Mouse (Mus musculus) limb, embryonic 11.5 days (tissue): ENCODE results near the gene Myo18a. TPM values are rescaled to one million over a fixed set of nuclear protein-coding genes. Genes with fewer than 3 reads are reported as not detected.

Experiments
- ATAC-seq: fragments of 200-750 bp; cut with Nextera tagmentation; 2 replicates; pipeline ENCODE4 v1.8.0; 2017; ENCODE audit warnings: low read depth; ENCODE audit not compliant: insufficient number of reproducible peaks, low FRiP score, low TSS enrichment
- DNase-seq: peaks from one replicate; pipeline ENCODE4 v3.0.0-alpha.2; 2015; ENCODE audit warnings: low spot score
- H3K27ac ChIP-seq: fragments of 300-500 bp; sonication (generic); replicated peaks from 2 replicates; pipeline ENCODE4 v1.5.1; 2014; ENCODE audit warnings: low read depth, mild to moderate bottlenecking, low read length
- H3K27me3 ChIP-seq: fragments of 300-500 bp; sonication (generic); 2 replicates; pipeline ENCODE4 v1.6.1; 2014; ENCODE audit warnings: mild to moderate bottlenecking, low read length, mixed read lengths; ENCODE audit not compliant: control insufficient read depth, insufficient read depth
- H3K36me3 ChIP-seq: fragments of 300-500 bp; sonication (generic); 2 replicates; pipeline ENCODE4 v1.6.1; 2014; ENCODE audit warnings: mild to moderate bottlenecking, low read length, moderate library complexity, mixed read lengths; ENCODE audit not compliant: control insufficient read depth, insufficient read depth
- H3K4me1 ChIP-seq: fragments of 300-500 bp; sonication (generic); 2 replicates; pipeline ENCODE4 v1.6.1; 2014; ENCODE audit warnings: low read length, mixed read lengths; ENCODE audit not compliant: control insufficient read depth, insufficient read depth
- H3K4me2 ChIP-seq: fragments of 300-500 bp; sonication (generic); 2 replicates; pipeline ENCODE4 v1.6.1; 2014; ENCODE audit warnings: low read depth, mild to moderate bottlenecking, moderate library complexity; ENCODE audit not compliant: severe bottlenecking
- H3K4me3 ChIP-seq: fragments of 300-500 bp; sonication (generic); 2 replicates; pipeline ENCODE4 v1.5.1; 2014; ENCODE audit warnings: low read depth, low read length
- H3K9ac ChIP-seq: fragments of 300-500 bp; sonication (generic); 2 replicates; pipeline ENCODE4 v1.6.1; 2014; ENCODE audit warnings: mild to moderate bottlenecking, low read length
- H3K9me3 ChIP-seq: fragments of 300-500 bp; sonication (generic); 2 replicates; pipeline ENCODE4 v1.6.1; 2016; ENCODE audit warnings: low read length; ENCODE audit not compliant: control insufficient read depth
- WGBS: fragments of 180-500 bp; shearing (Covaris S2); extraction: QIAGEN DNeasy Blood & Tissue Kit; methylation state at CpG from one replicate; pipeline ENCODE4 v1.1.7; 2014; 5-methylcytosine and 5-hydroxymethylcytosine counted together
- polyA plus RNA-seq: library from polyadenylated mRNA; unstranded; fragments of >200 nt; fragmentation: Nextera tagmentation; extraction: Ambion mirVana; gene quantifications from 2 replicates; pipeline ENCODE4 v1.2.1, GENCODE M21; 2014

Gene Myo18a
- polyA plus RNA-seq, 1 experiment from 2014 or later: 17.1 TPM

GRCm38 (mm10) chr11:77840523-77841245 lies 77.6 kb downstream of the Myo18a start:
- no peak for DNase-seq
- H3K4me2 ChIP-seq: no peak overlapping the region
- no peak overlapping the region for H3K27ac ChIP-seq
- peaks cover 27% of the 10 kb centered on the region for H3K4me1 ChIP-seq
- H3K9me3 ChIP-seq: no peaks in the 10 kb centered on the region
- H3K36me3 ChIP-seq: peaks cover 24% of the 10 kb centered on the region
- no peak overlapping the region for H3K4me3 ChIP-seq
- H3K9ac ChIP-seq: no peak overlapping the region; the same call in none of the 2 replicates
- H3K27me3 ChIP-seq: no peaks in the 10 kb centered on the region
- no peak for ATAC-seq
- WGBS: 62% methylated on average over 16 of the region's 16 CpGs

GRCm38 (mm10) chr11:77843068-77843905 lies 80.2 kb downstream of the Myo18a start:
- no peak overlapping the region for H3K4me2 ChIP-seq
- no peak overlapping the region for H3K27ac ChIP-seq
- H3K27me3 ChIP-seq: no peaks in the 10 kb centered on the region
- H3K4me3 ChIP-seq: no peak overlapping the region
- DNase-seq: no peak
- no peak overlapping the region for H3K9ac ChIP-seq
- no peaks in the 10 kb centered on the region for H3K9me3 ChIP-seq
- peaks cover 30% of the 10 kb centered on the region for H3K36me3 ChIP-seq
- H3K4me1 ChIP-seq: peaks cover 21% of the 10 kb centered on the region
- WGBS: 86% methylated on average over 21 of the region's 21 CpGs
- ATAC-seq: no peak

- WGBS: 49% methylated on average over 4 of the region's 4 CpGs
- Histone ChIP-seq H3K27ac (no peak overlapping the region), H3K4me1 (peaks cover 21% of the 10 kb centered on the region), H3K9ac (no peak overlapping the region), H3K9me3 (no peaks in the 10 kb centered on the region), H3K27me3 (no peaks in the 10 kb centered on the region), H3K4me2 (no peak overlapping the region), H3K4me3 (no peak overlapping the region), H3K36me3 (peaks cover 30% of the 10 kb centered on the region)
- DNase-seq (no peak), ATAC-seq (no peak)
Measured at GRCm38 (mm10) chr11:77843906-77844200, 80.8 kb downstream of the Myo18a start.

- peaks cover 9% of the 10 kb centered on the region; the same call in 1 of the 2 replicates for H3K4me1 ChIP-seq
- DNase-seq (no peak), ATAC-seq (no peak)
- peaks cover 25% of the 10 kb centered on the region for H3K36me3 ChIP-seq
- H3K4me2 ChIP-seq: no peak overlapping the region
- 53% methylated on average over 9 of the region's 9 CpGs for WGBS
- no peak overlapping the region for H3K27ac ChIP-seq
- no peak overlapping the region for H3K9ac ChIP-seq
- 0 out of 2 replicates have a peak, but pooled peaks cover 3% of the 10 kb centered on the region for H3K27me3 ChIP-seq
- no peak overlapping the region for H3K4me3 ChIP-seq
- no peaks in the 10 kb centered on the region for H3K9me3 ChIP-seq
Measured at GRCm38 (mm10) chr11:77847599-77848128, 84.6 kb downstream of the Myo18a start.

- ATAC-seq (no peak), DNase-seq (no peak)
- Histone ChIP-seq H3K4me2 (no peak overlapping the region), H3K4me3 (no peak overlapping the region), H3K27me3 (0 out of 2 replicates have a peak, but pooled peaks cover 3% of the 10 kb centered on the region), H3K4me1 (peaks cover 9% of the 10 kb centered on the region; the same call in 1 of the 2 replicates), H3K36me3 (peaks cover 23% of the 10 kb centered on the region), H3K9me3 (no peaks in the 10 kb centered on the region), H3K9ac (no peak overlapping the region), H3K27ac (no peak overlapping the region)
- WGBS: 29% methylated on average over 5 of the region's 5 CpGs
Measured at GRCm38 (mm10) chr11:77848131-77848530, 85.1 kb downstream of the Myo18a start.

GRCm38 (mm10) chr11:77849151-77849550 lies 86.1 kb downstream of the Myo18a start:
- Histone ChIP-seq H3K4me2 (no peak overlapping the region), H3K9me3 (no peaks in the 10 kb centered on the region), H3K27ac (no peak overlapping the region), H3K4me1 (peaks cover 4% of the 10 kb centered on the region; the same call in 1 of the 2 replicates), H3K27me3 (0 out of 2 replicates have a peak, but pooled peaks cover 3% of the 10 kb centered on the region), H3K9ac (no peak overlapping the region), H3K36me3 (peaks cover 21% of the 10 kb centered on the region), H3K4me3 (no peak overlapping the region)
- ATAC-seq (no peak), DNase-seq (no peak)
- 70% methylated on average over 7 of the region's 7 CpGs for WGBS

- Histone ChIP-seq H3K4me2 (no peak overlapping the region), H3K27me3 (0 out of 2 replicates have a peak, but pooled peaks cover 9% of the 10 kb centered on the region), H3K9me3 (no peaks in the 10 kb centered on the region), H3K4me3 (no peak overlapping the region), H3K4me1 (peaks cover 11% of the 10 kb centered on the region), H3K27ac (no peak overlapping the region), H3K36me3 (peaks cover 16% of the 10 kb centered on the region), H3K9ac (no peak overlapping the region)
- WGBS: 46% methylated on average over 24 of the region's 24 CpGs
- DNase-seq: no peak
- no peak for ATAC-seq
Measured at GRCm38 (mm10) chr11:77850401-77851244, 87.6 kb downstream of the Myo18a start.
